In the genomic region with DNA sequence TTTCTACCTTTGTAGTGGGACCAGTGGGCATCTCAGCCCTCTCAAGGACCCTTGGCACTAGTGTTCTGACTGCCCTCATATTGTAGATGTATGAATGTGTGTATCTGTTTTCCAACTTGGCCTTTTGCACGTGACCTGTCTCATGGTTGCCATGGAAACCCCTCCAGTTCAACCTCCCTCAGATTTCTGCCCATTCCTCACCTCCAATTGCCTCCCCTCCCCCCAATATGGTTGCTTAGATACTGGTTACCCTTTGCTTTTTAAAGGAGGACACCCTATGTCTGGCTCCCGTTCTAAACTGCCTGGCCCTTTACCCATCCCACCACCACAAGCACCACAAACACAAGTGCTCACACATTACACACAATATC, we compare ENCODE assay signal across 11 mouse cellular contexts. TPM values are rescaled to one million over a fixed set of nuclear protein-coding genes. Genes with fewer than 3 reads are reported as not detected.
A peak's percentile ranks its signal among the peaks of the same experiment; 100 is the strongest.
DNase-seq lines count a peak whose midpoint lies in the region; ATAC-seq and TF ChIP-seq lines count a peak whose summit lies in the region.
"Had no signal": no experiment of that assay in that cellular context is flagged by ENCODE, and none has a peak within 500 bp of the region (broad histone marks: within the 10 kb centered on the region; RNA-seq: fewer than 3 reads in every experiment).

No protein-coding gene starts in this region.

- no peaks in the 10 kb centered on the region for H3K27me3 ChIP-seq in E14TG2a.4 (ENCODE audit: insufficient read depth, low read length)
- no peaks in the 10 kb centered on the region for H3K27me3 ChIP-seq in forebrain, embryonic 13.5 days
- peaks cover 3% of the 10 kb centered on the region; the same call in 1 of the 2 replicates for H3K27me3 ChIP-seq in limb, embryonic 15.5 days

- peak overlapping the region; percentile 87 for H3K9ac ChIP-seq in forebrain, embryonic 13.5 days
- H3K9ac ChIP-seq in limb, embryonic 15.5 days = no peak overlapping the region

- H3K4me2 ChIP-seq in forebrain, embryonic 13.5 days = peak overlapping the region; percentile 83
- H3K4me2 ChIP-seq in limb, embryonic 15.5 days = peak overlapping the region; percentile 85

- peak; percentile 63 for ATAC-seq in forebrain, embryonic 13.5 days
- no peak for ATAC-seq in limb, embryonic 15.5 days (ENCODE audit: insufficient number of reproducible peaks, low FRiP score, low TSS enrichment, low read depth)

- H3K36me3 ChIP-seq in E14TG2a.4 (ENCODE audit: insufficient read depth, low read length) = peaks cover 44% of the 10 kb centered on the region
- H3K36me3 ChIP-seq in forebrain, embryonic 13.5 days (ENCODE audit: poor library complexity, severe bottlenecking) = peaks cover 10% of the 10 kb centered on the region; the same call in 1 of the 2 replicates
- H3K36me3 ChIP-seq in limb, embryonic 15.5 days = no peaks in the 10 kb centered on the region

- peak overlapping the region; percentile 88 for H3K4me3 ChIP-seq in E14TG2a.4 (replicated peaks; ENCODE audit: low read length)
- peak overlapping the region; percentile 78 for H3K4me3 ChIP-seq in forebrain, embryonic 13.5 days
- H3K4me3 ChIP-seq in limb, embryonic 15.5 days = peak overlapping the region; percentile 62

- H3K9me3 ChIP-seq in E14TG2a.4 (ENCODE audit: low read length) = no peaks in the 10 kb centered on the region
- no peaks in the 10 kb centered on the region for H3K9me3 ChIP-seq in forebrain, embryonic 13.5 days (replicated peaks)
- no peaks in the 10 kb centered on the region for H3K9me3 ChIP-seq in limb, embryonic 15.5 days

- peaks cover 92% of the 10 kb centered on the region for H3K4me1 ChIP-seq in E14TG2a.4 (replicated peaks; ENCODE audit: low read depth, low read length)
- peaks cover 38% of the 10 kb centered on the region for H3K4me1 ChIP-seq in forebrain, embryonic 13.5 days
- H3K4me1 ChIP-seq in limb, embryonic 15.5 days = peaks cover 25% of the 10 kb centered on the region

- WGBS in forebrain, embryonic 13.5 days = 0% methylated on average over 2 of the region's 2 CpGs
- 48% methylated on average over 2 of the region's 2 CpGs for WGBS in limb, embryonic 15.5 days

- DNase-seq in embryo, embryonic 10 days (ENCODE audit: low spot score) = peak; percentile 61
- DNase-seq in embryo, embryonic 9.5 days (ENCODE audit: extremely low spot score) = no peak
- DNase-seq in thymus, postnatal 14 days = no peak
- DNase-seq in gastrocnemius, postnatal 25 days = no peak
- DNase-seq in urinary bladder, postnatal 4 days (ENCODE audit: low spot score in 2 of 2) = no peak
- DNase-seq: B cell, adult 2 months had no signal

- TF ChIP-seq CTCF in E14TG2a.4 (conservative IDR thresholded peaks at IDR 0.05; ENCODE audit: low read length) = no peak

- H3K27ac ChIP-seq in forebrain, embryonic 13.5 days = peak overlapping the region; percentile 83
- 0 out of 2 replicates have a peak overlapping the region, but pooled peaks have one; percentile 44 for H3K27ac ChIP-seq in limb, embryonic 15.5 days

RNA-seq across cellular contexts. Expression of a gene that starts 1.3 kb away (rescaled TPM):
- polyA plus RNA-seq in forebrain, embryonic 13.5 days (2015; fragmentation: Nextera tagmentation; extraction: Ambion mirVana) = 291 and 322 TPM in 2 replicates
- 120 and 122 TPM in 2 replicates for polyA plus RNA-seq in limb, embryonic 15.5 days (2015; fragmentation: Nextera tagmentation; extraction: Ambion mirVana)
- 10 to 100 TPM; 27.5 to 31.2 TPM for total RNA-seq in gastrocnemius, postnatal 25 days (2021)
- total RNA-seq: hematopoietic stem cell, adult 5-6 weeks had no signal

RNA-seq across cellular contexts. Expression of a gene that starts 28.1 kb away (rescaled TPM):
- 3.0 and 5.6 TPM in 2 replicates for polyA plus RNA-seq in forebrain, embryonic 13.5 days (2015; fragmentation: Nextera tagmentation; extraction: Ambion mirVana)
- 3.0 and 4.7 TPM in 2 replicates for polyA plus RNA-seq in limb, embryonic 15.5 days (2015; fragmentation: Nextera tagmentation; extraction: Ambion mirVana)
- 1 to 10 TPM; 1.4 to 2.0 TPM for total RNA-seq in gastrocnemius, postnatal 25 days (2021)
- total RNA-seq: hematopoietic stem cell, adult 5-6 weeks; megakaryocyte-erythroid progenitor cell, adult 5-6 weeks had no signal

RNA-seq across cellular contexts. Expression of a gene that starts 52.4 kb away (rescaled TPM):
- polyA plus RNA-seq in forebrain, embryonic 13.5 days (2015; fragmentation: Nextera tagmentation; extraction: Ambion mirVana) = not detected in 2 replicates
- 14.6 and 14.7 TPM in 2 replicates for polyA plus RNA-seq in limb, embryonic 15.5 days (2015; fragmentation: Nextera tagmentation; extraction: Ambion mirVana)
- total RNA-seq in gastrocnemius, postnatal 25 days (2021) = under 1 TPM; 0.26 to 0.56 TPM
- total RNA-seq: hematopoietic stem cell, adult 5-6 weeks; megakaryocyte-erythroid progenitor cell, adult 5-6 weeks had no signal

RNA-seq across cellular contexts. Expression of a gene that starts 55.1 kb away (rescaled TPM):
- polyA plus RNA-seq in forebrain, embryonic 13.5 days (2015; fragmentation: Nextera tagmentation; extraction: Ambion mirVana) = 9.6 and 13.6 TPM in 2 replicates
- 0.23 and 0.31 TPM in 2 replicates for polyA plus RNA-seq in limb, embryonic 15.5 days (2015; fragmentation: Nextera tagmentation; extraction: Ambion mirVana)
- total RNA-seq in gastrocnemius, postnatal 25 days (2021) = not detected
- total RNA-seq: hematopoietic stem cell, adult 5-6 weeks; megakaryocyte-erythroid progenitor cell, adult 5-6 weeks had no signal

Comparison
In these comparisons a context has a peak if more than half of its experiments do, and no peak if none do; other contexts are left out.
1. RNA of a gene that starts 52.4 kb away (polyA plus RNA-seq): 14.6 to 14.7 TPM in limb, embryonic 15.5 days; not detected in forebrain, embryonic 13.5 days; every median in the first group is over 10 times any median in the second.
2. Peak in every context shown above with its lines, with median percentiles within 50 percentile points of each other: H3K4me3 ChIP-seq.